ENCODE assay signal across 22 mouse cellular contexts in the genomic region with DNA sequence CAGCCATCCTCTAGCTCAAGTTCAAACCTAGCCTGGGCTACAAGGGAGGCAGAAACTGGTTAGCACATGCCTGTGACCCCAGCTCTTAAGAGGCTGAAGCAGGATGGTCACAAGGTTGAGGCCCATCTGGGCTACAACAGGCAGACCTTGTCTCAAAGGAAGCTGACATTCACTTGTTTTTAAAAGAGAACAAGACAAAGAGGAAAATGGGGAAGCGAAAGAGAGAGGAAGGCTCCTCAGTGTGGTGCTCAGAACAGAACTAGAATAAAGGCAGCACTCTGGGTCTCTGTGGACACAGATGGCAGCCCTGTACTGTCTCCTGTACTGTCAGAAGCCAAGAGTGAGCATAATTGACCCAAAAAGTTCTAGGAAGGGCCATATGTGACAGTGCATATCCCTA. TPM values are rescaled to one million over a fixed set of nuclear protein-coding genes. Genes with fewer than 3 reads are reported as not detected.
DNase-seq lines count a peak whose midpoint lies in the region; ATAC-seq lines count a peak whose summit lies in the region.
"Had no signal": no experiment of that assay in that cellular context is flagged by ENCODE, and none has a peak within 500 bp of the region (broad histone marks: within the 10 kb centered on the region; RNA-seq: fewer than 3 reads in every experiment).

No protein-coding gene starts in this region.

- intact Hi-C loops in heart, postnatal 10 days (cut with DNase I): no loop called here

- ATAC-seq in granulocyte monocyte progenitor cell, adult 5-6 weeks (replicated peaks; ENCODE audit: poor library complexity, severe bottlenecking): peak; percentile 52
- peak; percentile 37; the same call in 1 of the 2 replicates for ATAC-seq in neutrophil, adult 5-6 weeks (ENCODE audit: extremely low read depth, insufficient number of reproducible peaks, low FRiP score, poor library complexity, severe bottlenecking)
- ATAC-seq: forebrain, postnatal 0 days; inflammation-experienced regulatory T-cells, adult 6 months; lung, postnatal 0 days; midbrain, embryonic 13.5 days had no signal

- DNase-seq in spleen, postnatal 36 days (ENCODE audit: low spot score in 2 of 2): peak; percentile 72 to 77
- DNase-seq in spleen, adult 12 weeks (ENCODE audit: low spot score): no peak
- DNase-seq in thymus, adult 18-20 months: no peak
- DNase-seq in heart, postnatal 10 days: no peak
- no peak for DNase-seq in right cerebral cortex, adult 2 months (ENCODE audit: low spot score in 2 of 2)
- DNase-seq: adrenal gland, postnatal 14 days; cerebellum, postnatal 10 days; forebrain, postnatal 0 days; gastrocnemius, postnatal 14 days; heart, postnatal 36 days; kidney, adult 2 months; left cerebral cortex, postnatal 4 days; right cerebral cortex, postnatal 14 days; thymus, postnatal 14 days had no signal

RNA-seq across cellular contexts. Expression of a gene that starts 2.6 kb away (rescaled TPM):
- not detected in 2 replicates for total RNA-seq in granulocyte monocyte progenitor cell, adult 5-6 weeks (2014; fragmentation: Nextera tagmentation)
- not detected in 2 replicates for total RNA-seq in granulocyte monocyte progenitor cell, adult 5-6 weeks (2017)
- 0.37 TPM in 1 of 2 replicates, not detected in the other for total RNA-seq in neutrophil, adult 5-6 weeks (2017)
- 10 to 100 TPM in 1 of 2 experiments, 1 to 10 TPM in 1; 7.8 to 19.8 TPM for total RNA-seq in heart, postnatal 10 days (2021)

RNA-seq across cellular contexts. Expression of a gene that starts 7.9 kb away (rescaled TPM):
- 21.8 and 26.5 TPM in 2 replicates for total RNA-seq in granulocyte monocyte progenitor cell, adult 5-6 weeks (2014; fragmentation: Nextera tagmentation)
- total RNA-seq in granulocyte monocyte progenitor cell, adult 5-6 weeks (2017): 46.6 and 51.2 TPM in 2 replicates
- total RNA-seq in neutrophil, adult 5-6 weeks (2017): 11.5 and 12.2 TPM in 2 replicates
- total RNA-seq in heart, postnatal 10 days (2021): 10 to 100 TPM in 1 of 2 experiments, 1 to 10 TPM in 1; 9.7 to 10.0 TPM

RNA-seq across cellular contexts. Expression of a gene that starts 26.7 kb away (rescaled TPM):
- 32.6 and 32.7 TPM in 2 replicates for total RNA-seq in granulocyte monocyte progenitor cell, adult 5-6 weeks (2014; fragmentation: Nextera tagmentation)
- 19.5 and 21.2 TPM in 2 replicates for total RNA-seq in granulocyte monocyte progenitor cell, adult 5-6 weeks (2017)
- total RNA-seq in neutrophil, adult 5-6 weeks (2017): 5.0 and 9.6 TPM in 2 replicates
- total RNA-seq in heart, postnatal 10 days (2021): 10 to 100 TPM; 22.0 to 31.4 TPM

RNA-seq across cellular contexts. Expression of a gene that starts 46.4 kb away (rescaled TPM):
- not detected in 2 replicates for total RNA-seq in granulocyte monocyte progenitor cell, adult 5-6 weeks (2014; fragmentation: Nextera tagmentation)
- not detected in 2 replicates for total RNA-seq in granulocyte monocyte progenitor cell, adult 5-6 weeks (2017)
- not detected in 2 replicates for total RNA-seq in neutrophil, adult 5-6 weeks (2017)
- not detected for total RNA-seq in heart, postnatal 10 days (2021)
- total RNA-seq: adrenal gland, postnatal 14 days; forebrain, postnatal 0 days; gastrocnemius, postnatal 14 days; heart, adult 8-10 months; heart, postnatal 36 days; layer of hippocampus, postnatal 10 days; left cerebral cortex, adult 8-10 months; left cerebral cortex, postnatal 4 days had no signal

RNA-seq across cellular contexts. Expression of a gene that starts 53.6 kb away (rescaled TPM):
- 104 and 120 TPM in 2 replicates for total RNA-seq in granulocyte monocyte progenitor cell, adult 5-6 weeks (2014; fragmentation: Nextera tagmentation)
- total RNA-seq in granulocyte monocyte progenitor cell, adult 5-6 weeks (2017): 234 and 250 TPM in 2 replicates
- total RNA-seq in neutrophil, adult 5-6 weeks (2017): 33.9 and 49.0 TPM in 2 replicates
- 10 to 100 TPM; 22.6 to 29.3 TPM for total RNA-seq in heart, postnatal 10 days (2021)

Comparison
In these comparisons a context has a peak if more than half of its experiments do, and no peak if none do; other contexts are left out.
1. DNase-seq: peak in spleen, postnatal 36 days (2 of 2); none in spleen, adult 12 weeks (single experiment), thymus, adult 18-20 months (0 of 2), heart, postnatal 10 days (0 of 2) and right cerebral cortex, adult 2 months (0 of 2).